Mouse (Mus musculus): Measurements from ENCODE around the gene 2700097O09Rik. TPM values are rescaled to one million over a fixed set of nuclear protein-coding genes. Genes with fewer than 3 reads are reported as not detected.
A peak's percentile ranks its signal among the peaks of the same experiment; 100 is the strongest.
"Not testable (repeated sequence)": the region's sequence is repeated elsewhere in the genome, so short reads cannot be mapped to it uniquely, and the experiment has no call there.

Gene 2700097O09Rik
- total RNA-seq, 2 experiments from 2014 or later, result 8.2 to 8.8 TPM

- no peak for DNase-seq (ENCODE audit: low spot score in 2 of 2)
Observed at GRCm38 (mm10) chr12:55049731-55050353, 30.1 kb downstream of the 2700097O09Rik start.

- DNase-seq (ENCODE audit: low spot score in 2 of 2), result no peak
Observed at GRCm38 (mm10) chr12:55041011-55041410, 38.9 kb downstream of the 2700097O09Rik start.

DNA sequence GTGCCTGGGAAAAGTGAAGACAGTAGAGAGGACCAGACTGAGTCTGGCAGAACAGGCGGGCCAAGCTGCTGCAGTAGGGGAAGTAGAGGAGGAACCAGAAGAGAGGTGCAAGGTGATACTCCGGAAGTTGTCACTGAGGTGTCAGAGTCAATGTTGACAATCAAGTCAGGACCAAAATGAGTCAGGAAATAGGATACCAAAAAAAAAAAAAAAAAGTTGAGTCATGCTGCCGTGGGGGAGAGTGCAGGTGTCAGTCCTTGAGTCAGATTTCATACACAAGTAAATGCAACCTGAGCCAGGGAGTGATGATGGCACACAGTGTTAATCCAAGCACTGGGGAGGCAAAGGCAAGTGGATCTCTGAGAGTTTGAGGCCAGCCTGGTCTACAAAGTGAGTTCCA is 52.8 kb downstream of the 2700097O09Rik start:
- DNase-seq (ENCODE audit: low spot score in 2 of 2), result no peak

- no peak for DNase-seq (ENCODE audit: low spot score in 2 of 2)
Observed at GRCm38 (mm10) chr12:55023284-55023683, 56.6 kb downstream of the 2700097O09Rik start.

- no peak for DNase-seq (ENCODE audit: low spot score in 2 of 2)
Observed at GRCm38 (mm10) chr12:55019421-55019877, 60.5 kb downstream of the 2700097O09Rik start.

GRCm38 (mm10) chr12:55017119-55017721 is 62.7 kb downstream of the 2700097O09Rik start:
- no peak for DNase-seq (ENCODE audit: low spot score in 2 of 2)

GRCm38 (mm10) chr12:55016339-55017118 is 63.4 kb downstream of the 2700097O09Rik start:
- DNase-seq (ENCODE audit: low spot score in 2 of 2), result no peak

GRCm38 (mm10) chr12:55015428-55015827 is 64.5 kb downstream of the 2700097O09Rik start:
- no peak for DNase-seq (ENCODE audit: low spot score in 2 of 2)

GRCm38 (mm10) chr12:55013626-55014398 is 66.1 kb downstream of the 2700097O09Rik start, which contains the start of gene Baz1a:
TSS of gene Baz1a (minus strand) at chr12:55014348.
- no peak for DNase-seq (ENCODE audit: low spot score in 2 of 2)

- DNase-seq (ENCODE audit: low spot score in 2 of 2), result no peak
Observed at GRCm38 (mm10) chr12:55013031-55013430, 66.9 kb downstream of the 2700097O09Rik start.

GRCm38 (mm10) chr12:55007361-55008008 is 72.4 kb downstream of the 2700097O09Rik start:
- DNase-seq (ENCODE audit: low spot score in 2 of 2), result peak; percentile 7 to 54

DNA sequence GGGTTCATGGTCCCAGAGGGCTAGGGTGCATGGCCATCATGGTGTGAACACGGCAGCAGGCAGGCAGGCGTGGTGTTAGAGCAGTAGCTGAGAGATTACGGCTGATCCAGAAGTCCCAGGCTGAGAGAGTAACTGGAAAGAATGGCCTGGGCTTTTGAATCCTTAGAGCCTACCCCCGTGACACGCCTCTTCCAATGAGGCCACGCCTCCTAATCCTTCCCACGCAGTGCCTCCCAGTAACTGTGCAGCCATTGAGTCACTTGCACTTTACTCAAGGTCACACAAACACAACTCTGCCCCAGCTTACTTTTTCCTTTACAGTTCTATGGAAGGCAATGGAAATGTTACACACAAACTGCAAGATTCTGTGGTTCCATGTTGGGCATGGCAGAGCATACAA is 73.8 kb downstream of the 2700097O09Rik start:
- DNase-seq (ENCODE audit: low spot score in 2 of 2), result no peak

DNA sequence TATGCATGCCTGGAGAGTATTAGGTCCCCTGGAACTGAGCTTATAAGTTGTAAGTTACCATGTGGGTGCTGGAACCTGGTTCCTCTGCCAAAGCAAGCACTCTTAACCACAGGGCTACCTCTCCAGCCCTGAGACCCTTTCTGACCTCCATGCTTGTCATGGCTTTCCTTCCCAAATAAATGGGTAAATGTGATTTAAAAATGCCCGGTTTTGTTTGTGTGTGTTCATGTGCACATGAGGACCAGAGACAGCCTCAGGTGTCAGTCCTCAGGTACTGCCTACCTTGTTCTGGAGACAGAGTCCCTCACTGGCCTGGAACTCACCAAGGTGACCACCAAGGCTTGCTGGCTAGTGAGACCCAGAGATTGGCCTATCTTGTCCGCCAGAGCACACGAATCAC is 75.5 kb downstream of the 2700097O09Rik start:
- no peak for DNase-seq (ENCODE audit: low spot score in 2 of 2)

- DNase-seq (ENCODE audit: low spot score in 2 of 2), result no peak
Observed at GRCm38 (mm10) chr12:55003843-55004242, 76.1 kb downstream of the 2700097O09Rik start.

DNA sequence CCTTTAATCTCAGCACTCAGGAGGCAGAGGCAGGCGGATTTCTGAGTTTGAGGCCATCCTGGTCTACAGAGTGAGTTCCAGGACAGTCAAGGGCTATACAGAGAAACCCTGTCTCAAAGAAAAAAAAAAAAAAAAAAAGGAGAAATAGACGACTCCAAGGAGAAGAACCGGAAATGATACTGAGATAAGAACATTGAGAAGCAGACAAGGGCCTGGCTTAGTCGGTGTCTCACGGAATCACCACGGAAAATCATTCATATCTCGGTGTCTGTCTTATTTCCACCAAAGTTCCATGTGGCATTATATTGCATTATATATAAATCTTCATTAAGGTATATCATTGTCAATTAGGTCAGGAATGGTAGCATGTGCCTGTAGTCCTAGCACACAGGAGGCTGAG is 77.4 kb downstream of the 2700097O09Rik start:
- DNase-seq (ENCODE audit: low spot score in 2 of 2), result not testable (repeated sequence)

DNA sequence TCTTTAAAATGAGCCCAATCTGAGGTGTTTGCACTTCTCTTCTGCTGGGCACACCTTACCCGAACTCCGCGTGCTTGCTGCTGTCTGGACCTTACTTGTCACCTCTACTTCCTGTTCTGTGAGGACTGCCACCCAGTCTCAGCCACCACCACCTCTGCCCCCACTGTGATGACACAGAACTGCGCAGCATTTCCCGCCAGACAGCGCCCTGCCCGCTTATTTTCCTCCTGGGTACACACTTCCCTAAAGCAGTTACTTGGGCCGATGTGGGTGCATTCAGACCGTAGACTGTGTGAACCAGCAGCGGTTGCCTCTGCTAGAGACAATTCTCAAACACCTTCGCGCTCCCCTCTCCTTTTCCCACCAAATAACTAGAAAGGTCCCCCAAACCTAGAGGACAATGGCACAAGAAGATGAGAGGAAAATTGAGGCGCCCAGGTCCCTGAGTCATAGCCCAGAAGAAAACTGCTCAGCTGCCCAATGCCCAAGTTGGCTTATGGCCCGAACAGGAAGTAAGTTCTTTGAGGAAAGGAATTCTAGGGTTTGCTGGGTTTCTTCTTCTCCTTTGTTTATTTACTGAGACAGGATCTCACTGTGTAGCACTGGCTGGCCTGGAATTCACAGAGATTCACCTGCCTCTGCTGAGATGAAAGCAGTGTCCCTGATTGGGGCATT is 80.8 kb downstream of the 2700097O09Rik start:
- DNase-seq (ENCODE audit: low spot score in 2 of 2), result no peak

DNA sequence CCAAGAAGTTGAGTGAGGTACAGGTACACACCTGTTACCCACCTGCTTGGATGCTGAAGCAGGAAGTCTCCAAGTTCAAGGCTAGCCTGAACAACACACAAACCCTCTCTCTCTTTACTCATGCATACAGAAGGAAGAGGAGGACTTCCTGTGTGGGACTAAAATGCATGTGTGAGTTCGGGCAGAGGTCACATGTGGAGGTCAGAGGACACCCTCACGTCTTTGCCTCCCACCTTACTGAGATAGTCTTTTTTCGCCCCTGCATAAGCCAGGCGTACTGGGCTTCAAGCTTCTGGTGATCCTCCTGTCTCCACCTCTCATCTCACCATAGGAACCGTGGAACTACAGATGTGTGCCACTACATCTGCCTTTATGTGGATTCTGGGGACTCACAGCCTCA is 81.5 kb downstream of the 2700097O09Rik start:
- no peak for DNase-seq (ENCODE audit: low spot score in 2 of 2)

DNA sequence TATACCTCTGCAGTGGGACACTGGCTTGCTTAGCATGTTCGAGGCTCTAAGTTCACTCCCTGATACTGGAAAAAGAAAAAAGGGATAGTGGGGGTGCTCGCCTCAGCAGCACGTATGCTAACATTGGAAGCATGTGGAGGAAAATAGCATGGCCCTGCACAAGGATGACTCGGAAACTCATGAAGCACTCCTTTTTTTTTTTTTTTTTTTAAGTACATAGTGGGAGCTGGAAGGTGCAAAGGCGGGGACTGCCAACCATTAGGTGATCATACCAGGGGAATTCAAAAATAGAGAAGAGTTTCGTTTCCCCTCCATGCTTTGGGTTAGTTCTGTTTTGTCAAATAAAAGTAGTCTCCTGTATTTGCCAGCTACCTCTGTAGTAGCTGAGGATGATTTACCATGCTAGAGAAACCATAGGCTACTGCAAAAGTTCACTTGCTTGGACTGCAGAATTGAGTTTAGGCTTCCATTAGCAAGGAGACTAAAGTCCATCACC is 82.9 kb downstream of the 2700097O09Rik start:
- no peak for DNase-seq (ENCODE audit: low spot score in 2 of 2)

GRCm38 (mm10) chr12:54995965-54996364 is 83.9 kb downstream of the 2700097O09Rik start:
- no peak for DNase-seq (ENCODE audit: low spot score in 2 of 2)
